Mouse (Mus musculus) lung, adult 2 months (tissue): ENCODE results near the gene Dppa5a.

ENCODE experiments used
- CTCF ChIP-seq: fragments of 200-500 bp; IDR thresholded peaks from 2 replicates; pipeline ENCODE4 v1.5.1; 2011; ENCODE audit warnings: mild to moderate bottlenecking, low read length, control low read depth; ENCODE audit not compliant: insufficient read depth
- POLR2A ChIP-seq: fragments of 200-500 bp; IDR thresholded peaks from 2 replicates; pipeline ENCODE4 v1.6.1; 2011; ENCODE audit warnings: low read depth, mild to moderate bottlenecking, control low read depth, low read length, borderline replicate concordance; ENCODE audit errors: extremely low read depth

GRCm38 (mm10) chr9:78375486-78375885 lies 7.5 kb upstream of the Dppa5a start:
- no peak for TF ChIP-seq POLR2A
- TF ChIP-seq CTCF = no peak
